Mouse (Mus musculus) intestine, postnatal 0 days (tissue): ENCODE measurements around the gene Hist2h2ab. TPM values are rescaled to one million over a fixed set of nuclear protein-coding genes. Genes with fewer than 3 reads are reported as not detected.
A peak's percentile ranks its signal among the peaks of the same experiment; 100 is the strongest.
"Not testable (repeated sequence)": the region's sequence is repeated elsewhere in the genome, so short reads cannot be mapped to it uniquely, and the experiment has no call there.

ENCODE experiments used
- ATAC-seq: fragments of 200-750 bp; cut with Nextera tagmentation; 2 replicates; pipeline ENCODE4 v1.8.0; 2017; ENCODE audit warnings: mild to moderate bottlenecking, moderate TSS enrichment, moderate library complexity
- H3K27ac ChIP-seq: fragments of 300-500 bp; sonication (generic); 2 replicates; pipeline ENCODE4 v1.5.1; 2014; ENCODE audit warnings: mild to moderate bottlenecking, low read depth, low read length, moderate library complexity
- H3K27me3 ChIP-seq: fragments of 300-500 bp; sonication (generic); replicated peaks from 2 replicates; pipeline ENCODE4 v1.6.1; 2014; ENCODE audit warnings: low read length, mixed read lengths; ENCODE audit not compliant: control insufficient read depth, insufficient read depth
- H3K36me3 ChIP-seq: fragments of 300-500 bp; sonication (generic); 2 replicates; pipeline ENCODE4 v1.6.1; 2014; ENCODE audit warnings: mild to moderate bottlenecking, moderate library complexity; ENCODE audit not compliant: control insufficient read depth, insufficient read depth
- H3K4me1 ChIP-seq: fragments of 300-500 bp; sonication (generic); replicated peaks from 2 replicates; pipeline ENCODE4 v1.6.1; 2014; ENCODE audit warnings: antibody characterized with exemption, low read length, mixed read lengths; ENCODE audit not compliant: control insufficient read depth, insufficient read depth
- H3K4me2 ChIP-seq: fragments of 300-500 bp; sonication (generic); replicated peaks from 2 replicates; pipeline ENCODE4 v1.6.1; 2014; ENCODE audit warnings: low read depth, mild to moderate bottlenecking, moderate library complexity
- H3K4me3 ChIP-seq: fragments of 300-500 bp; sonication (generic); 2 replicates; pipeline ENCODE4 v1.5.1; 2014; ENCODE audit warnings: low read depth, low read length
- H3K9ac ChIP-seq: fragments of 300-500 bp; sonication (generic); 2 replicates; pipeline ENCODE4 v1.6.1; 2014; ENCODE audit warnings: mild to moderate bottlenecking, low read depth, low read length
- H3K9me3 ChIP-seq: fragments of 300-500 bp; sonication (generic); 2 replicates; pipeline ENCODE4 v1.6.1; 2016; ENCODE audit warnings: mixed run types; ENCODE audit not compliant: control insufficient read depth
- CTCF ChIP-seq: sonication (generic); IDR thresholded peaks from 2 replicates; pipeline ENCODE4 v1.5.1; 2016; ENCODE audit warnings: low read depth, mild to moderate bottlenecking, control low read depth, antibody characterized with exemption, moderate library complexity
- WGBS: fragments of 180-500 bp; shearing (Covaris S2); extraction: QIAGEN DNeasy Blood & Tissue Kit; methylation state at CpG from one replicate; pipeline ENCODE4 v1.1.7; 2014; 5-methylcytosine and 5-hydroxymethylcytosine counted together
- polyA plus RNA-seq: library from polyadenylated mRNA; unstranded; fragments of >200 nt; fragmentation: Nextera tagmentation; extraction: Ambion mirVana; gene quantifications from 2 replicates; pipeline ENCODE4 v1.2.1, GENCODE M21; 2015

Hist2h2ab gene
- polyA plus RNA-seq, 1 experiment from 2014 or later = not detected

GRCm38 (mm10) chr3:96234914-96235313 is 15.2 kb downstream of the Hist2h2ab start:
- TF ChIP-seq CTCF = peak; percentile 32; the same call in 1 of the 2 replicates
- no peaks in the 10 kb centered on the region for H3K9me3 ChIP-seq
- no peaks in the 10 kb centered on the region for H3K27me3 ChIP-seq
- no peak overlapping the region for H3K4me3 ChIP-seq
- H3K9ac ChIP-seq = no peak overlapping the region
- peaks cover 9% of the 10 kb centered on the region for H3K4me1 ChIP-seq
- H3K4me2 ChIP-seq = no peak overlapping the region
- ATAC-seq = no peak
- 85% methylated on average over 2 of the region's 2 CpGs for WGBS
- no peaks in the 10 kb centered on the region for H3K36me3 ChIP-seq
- no peak overlapping the region for H3K27ac ChIP-seq

- 64% methylated on average over 3 of the region's 3 CpGs for WGBS
- Histone ChIP-seq H3K27me3 (no peaks in the 10 kb centered on the region), H3K36me3 (no peaks in the 10 kb centered on the region), H3K4me3 (no peak overlapping the region), H3K4me2 (no peak overlapping the region), H3K9me3 (no peaks in the 10 kb centered on the region), H3K27ac (no peak overlapping the region), H3K4me1 (peaks cover 9% of the 10 kb centered on the region), H3K9ac (no peak overlapping the region)
- ATAC-seq = no peak
- TF ChIP-seq CTCF = no peak
These were observed 16.2 kb downstream of the Hist2h2ab start for GRCm38 (mm10) chr3:96235836-96236235.

- Histone ChIP-seq H3K9ac (no peak overlapping the region), H3K4me3 (peak overlapping the region; percentile 41), H3K27ac (no peak overlapping the region), H3K4me2 (peak overlapping the region; percentile 70), H3K9me3 (no peaks in the 10 kb centered on the region), H3K27me3 (no peaks in the 10 kb centered on the region), H3K36me3 (no peaks in the 10 kb centered on the region), H3K4me1 (peaks cover 9% of the 10 kb centered on the region)
- WGBS = 60% methylated on average over 4 of the region's 4 CpGs
- TF ChIP-seq CTCF = no peak
- ATAC-seq = no peak
These were observed 17.2 kb downstream of the Hist2h2ab start for GRCm38 (mm10) chr3:96236834-96237334.

- WGBS = 13% methylated on average over 7 of the region's 7 CpGs
- Histone ChIP-seq H3K27me3 (no peaks in the 10 kb centered on the region), H3K9ac (peak overlapping the region; percentile 54; the same call in 1 of the 2 replicates), H3K36me3 (no peaks in the 10 kb centered on the region), H3K27ac (peak overlapping the region; percentile 54; the same call in 1 of the 2 replicates), H3K9me3 (no peaks in the 10 kb centered on the region), H3K4me2 (peak overlapping the region; percentile 70), H3K4me1 (peaks cover 9% of the 10 kb centered on the region), H3K4me3 (peak overlapping the region; percentile 41)
- TF ChIP-seq CTCF = no peak
- no peak for ATAC-seq
These were observed 17.8 kb downstream of the Hist2h2ab start for GRCm38 (mm10) chr3:96237335-96237903.

- Histone ChIP-seq H3K4me2 (peak overlapping the region; percentile 70), H3K4me1 (peaks cover 9% of the 10 kb centered on the region), H3K27ac (peak overlapping the region; percentile 54; the same call in 1 of the 2 replicates), H3K27me3 (no peaks in the 10 kb centered on the region), H3K36me3 (no peaks in the 10 kb centered on the region), H3K4me3 (peak overlapping the region; percentile 41), H3K9ac (peak overlapping the region; percentile 54), H3K9me3 (no peaks in the 10 kb centered on the region)
- WGBS = under 1% methylated on average over 12 of the region's 12 CpGs
- ATAC-seq = no peak
- TF ChIP-seq CTCF = no peak
These were observed 18.3 kb downstream of the Hist2h2ab start for GRCm38 (mm10) chr3:96237904-96238511.

GRCm38 (mm10) chr3:96238954-96239793 is 19.5 kb downstream of the Hist2h2ab start, which contains the start of gene Hist2h3c2:
Hist2h3c2 (minus strand) TSS chr3:96239127.
- ATAC-seq = peak; percentile 87
- not testable (repeated sequence) for H3K27me3 ChIP-seq

GRCm38 (mm10) chr3:96239949-96240798 is 20.5 kb downstream of the Hist2h2ab start, which contains the start of gene Hist2h2aa2:
Hist2h2aa2 (minus strand) TSS chr3:96240276.
- H3K9ac ChIP-seq, H3K9me3 ChIP-seq, H3K36me3 ChIP-seq, H3K27me3 ChIP-seq: not testable (repeated sequence)
- 4% methylated on average over 30 of the region's 85 CpGs for WGBS
- H3K4me2 ChIP-seq = peak within 1 kb of the TSS; percentile 55
- H3K4me1 ChIP-seq = peaks cover 21% of the 10 kb centered on the region
- H3K4me3 ChIP-seq = peak within 1 kb of the TSS; percentile 29
- ATAC-seq = peak; percentile 80
- H3K27ac ChIP-seq = peak within 1 kb of the TSS; percentile 35; the same call in 1 of the 2 replicates

More at GRCm38 (mm10) chr3:96238954-96239793, 19.5 kb downstream of the Hist2h2ab start, which contains the start of gene Hist2h3c2:
- 1% methylated on average over 10 of the region's 68 CpGs for WGBS
- H3K4me3 ChIP-seq = peak within 1 kb of the TSS; percentile 41
- peak within 1 kb of the TSS; percentile 70 for H3K4me2 ChIP-seq
- H3K27ac ChIP-seq = peak within 1 kb of the TSS; percentile 41
- H3K4me1 ChIP-seq = peaks cover 17% of the 10 kb centered on the region
- H3K9me3 ChIP-seq, H3K36me3 ChIP-seq: not testable (repeated sequence)
- H3K9ac ChIP-seq = peak within 1 kb of the TSS; percentile 54
